Comparison of ENCODE assay signal across 15 mouse cellular contexts in genomic region chr4:121196205-121196604, GRCm38 (mm10). TPM values are rescaled to one million over a fixed set of nuclear protein-coding genes. Genes with fewer than 3 reads are reported as not detected.
DNase-seq lines count a peak whose midpoint lies in the region; TF ChIP-seq lines count a peak whose summit lies in the region.
"Had no signal": no experiment of that assay in that cellular context is flagged by ENCODE, and none has a peak within 500 bp of the region (broad histone marks: within the 10 kb centered on the region; RNA-seq: fewer than 3 reads in every experiment).

No protein-coding gene starts in this region.

- H3K27me3 ChIP-seq in CH12.LX (replicated peaks) = no peaks in the 10 kb centered on the region
- no peaks in the 10 kb centered on the region for H3K27me3 ChIP-seq in splenic B cell, adult 2 months (ENCODE audit: control insufficient read depth, insufficient read depth, low read length, poor library complexity, severe bottlenecking)
- H3K27me3 ChIP-seq in midbrain, embryonic 10.5 days (ENCODE audit: low read depth, poor library complexity, severe bottlenecking) = no peaks in the 10 kb centered on the region
- H3K27me3 ChIP-seq in hindbrain, embryonic 10.5 days (ENCODE audit: insufficient read depth, poor library complexity, severe bottlenecking) = no peaks in the 10 kb centered on the region
- H3K27me3 ChIP-seq: limb, embryonic 15.5 days had no signal

- no peak for TF ChIP-seq CTCF in CH12.LX (conservative IDR thresholded peaks at IDR 0.05 in 1 of 2, IDR thresholded peaks at IDR 0.05 in 1 of 2; ENCODE audit: low read depth in 2 of 2, low read length in 2 of 2)

- DNase-seq in CD4-positive helper T cell, adult 2 months (ENCODE audit: low read depth, low spot score) = peak; percentile 89
- peak; percentile 93 for DNase-seq in CH12.LX (ENCODE audit: extremely low read depth)
- DNase-seq in induced T-regulatory cell, adult 2 months (ENCODE audit: low read depth) = peak; percentile 82
- peak; percentile 86 for DNase-seq in splenic B cell, adult 2 months (ENCODE audit: low read depth, low spot score)
- no peak for DNase-seq in cerebellum, adult 9-11 months
- no peak for DNase-seq in midbrain, embryonic 10.5 days (ENCODE audit: low spot score)
- DNase-seq in layer of hippocampus, adult 9-11 months = no peak
- DNase-seq in hindbrain, embryonic 10.5 days (ENCODE audit: low spot score) = no peak
- DNase-seq: adrenal gland, postnatal 36 days; cerebellum, adult 18-20 months; gastrocnemius, postnatal 14 days; kidney, postnatal 36 days; retina, postnatal 1 day had no signal

- 97% methylated on average over 2 of the region's 2 CpGs for WGBS in midbrain, embryonic 10.5 days
- 97% methylated on average over 2 of the region's 2 CpGs for WGBS in hindbrain, embryonic 10.5 days

- in situ Hi-C loops in CH12.LX (cut with MboI; ENCODE audit: low pct_ligation_motif_present, low pct_unique_long_range_greater_than_20kb, low sequenced_read_pairs) = no loop called here

- no peaks in the 10 kb centered on the region for H3K9me3 ChIP-seq in CH12.LX (replicated peaks; ENCODE audit: low read length)
- H3K9me3 ChIP-seq in midbrain, embryonic 10.5 days (replicated peaks) = no peaks in the 10 kb centered on the region
- no peaks in the 10 kb centered on the region for H3K9me3 ChIP-seq in hindbrain, embryonic 10.5 days
- H3K9me3 ChIP-seq: limb, embryonic 15.5 days had no signal

- peak; percentile 99 for TF ChIP-seq EP300 in CH12.LX (IDR thresholded peaks at IDR 0.05; ENCODE audit: low read length)

- peaks cover 37% of the 10 kb centered on the region for H3K79me2 ChIP-seq in CH12.LX (replicated peaks; ENCODE audit: control insufficient read depth, extremely low read depth, insufficient read depth, poor library complexity, severe bottlenecking)

- H3K27ac ChIP-seq in CH12.LX (ENCODE audit: insufficient read depth, low read depth) = peak overlapping the region; percentile 43
- no peak overlapping the region for H3K27ac ChIP-seq in midbrain, embryonic 10.5 days (replicated peaks)
- no peak overlapping the region for H3K27ac ChIP-seq in hindbrain, embryonic 10.5 days
- H3K27ac ChIP-seq: left cerebral cortex, adult 2 months; limb, embryonic 15.5 days had no signal

- no peak for TF ChIP-seq POLR2A in CH12.LX (IDR thresholded peaks at IDR 0.05; ENCODE audit: low read depth, low read length)

- peak overlapping the region; percentile 33 for H3K4me2 ChIP-seq in CH12.LX (ENCODE audit: insufficient read depth, low read depth, poor library complexity, severe bottlenecking)
- H3K4me2 ChIP-seq: limb, embryonic 15.5 days had no signal

- no peak overlapping the region for H3K9ac ChIP-seq in CH12.LX (ENCODE audit: insufficient read depth, low read depth)
- H3K9ac ChIP-seq: limb, embryonic 15.5 days had no signal

- TF ChIP-seq RAD21 in CH12.LX (IDR thresholded peaks at IDR 0.05; ENCODE audit: low read depth, low read length) = no peak

- peaks cover 11 to 60% of the 10 kb centered on the region in 2 experiments for H3K4me1 ChIP-seq in CH12.LX (ENCODE audit: control insufficient read depth in 1 of 2, insufficient read depth in 2 of 2)
- H3K4me1 ChIP-seq in midbrain, embryonic 10.5 days = no peaks in the 10 kb centered on the region
- H3K4me1 ChIP-seq in hindbrain, embryonic 10.5 days (replicated peaks) = no peaks in the 10 kb centered on the region
- H3K4me1 ChIP-seq: limb, embryonic 15.5 days had no signal

- dilution Hi-C loops in CH12.LX (cut with MboI; ENCODE audit: extremely low pct_ligation_motif_present, extremely low pct_unique_long_range_greater_than_20kb, low sequenced_read_pairs) = no loop called here

- no peak overlapping the region for H3K4me3 ChIP-seq in CH12.LX (replicated peaks in 1 of 3; ENCODE audit: low read depth in 2 of 3, low read length in 2 of 3, poor library complexity in 1 of 3)
- no peak overlapping the region for H3K4me3 ChIP-seq in midbrain, embryonic 10.5 days
- no peak overlapping the region for H3K4me3 ChIP-seq in hindbrain, embryonic 10.5 days
- H3K4me3 ChIP-seq: left cerebral cortex, adult 2 months; limb, embryonic 15.5 days had no signal

- peaks cover 0 to 13% of the 10 kb centered on the region in 2 experiments for H3K36me3 ChIP-seq in CH12.LX (replicated peaks in 1 of 2; ENCODE audit: control insufficient read depth in 1 of 2, insufficient read depth in 1 of 2, low read length in 1 of 2)
- no peaks in the 10 kb centered on the region for H3K36me3 ChIP-seq in splenic B cell, adult 2 months (ENCODE audit: control insufficient read depth, insufficient read depth, low read length, poor library complexity, severe bottlenecking)
- peaks cover 18% of the 10 kb centered on the region for H3K36me3 ChIP-seq in midbrain, embryonic 10.5 days
- H3K36me3 ChIP-seq in hindbrain, embryonic 10.5 days = peaks cover 10% of the 10 kb centered on the region

TF ChIP-seq in CH12.LX, 34 proteins besides CTCF, POLR2A, EP300 and RAD21:
- TF ChIP-seq ETS1 (conservative IDR thresholded peaks at IDR 0.05; ENCODE audit: low read depth, low read length) = peak; percentile 93
- TF ChIP-seq BHLHE40 (IDR thresholded peaks at IDR 0.05; ENCODE audit: low read depth, low read length) = peak; percentile 98
- peak; percentile 86 for TF ChIP-seq SIN3A (IDR thresholded peaks at IDR 0.05; ENCODE audit: low read length)
- TF ChIP-seq RCOR1 (conservative IDR thresholded peaks at IDR 0.05; ENCODE audit: low read depth, low read length) = peak; percentile 90; the same call in 1 of the 2 replicates
- TF ChIP-seq TCF12 (IDR thresholded peaks at IDR 0.05; ENCODE audit: low read depth, low read length) = peak; percentile 89
- TF ChIP-seq NRF1 (IDR thresholded peaks at IDR 0.05; ENCODE audit: low read depth, low read length) = no peak
- TF ChIP-seq POLR2AphosphoS2 (IDR thresholded peaks at IDR 0.05; ENCODE audit: low read depth, low read length) = no peak
- TF ChIP-seq GABPA (IDR thresholded peaks at IDR 0.05; ENCODE audit: insufficient replicate concordance, low read depth, low read length) = no peak
- peak; percentile 88 for TF ChIP-seq JUND (conservative IDR thresholded peaks at IDR 0.05; ENCODE audit: low read depth, low read length)
- TF ChIP-seq CHD2 (IDR thresholded peaks at IDR 0.05; ENCODE audit: low read length) = peak; percentile 48; the same call in 1 of the 2 replicates
- no peak for TF ChIP-seq ZMIZ1 (IDR thresholded peaks at IDR 0.05; ENCODE audit: low read depth, low read length)
- no peak for TF ChIP-seq TBP (conservative IDR thresholded peaks at IDR 0.05; ENCODE audit: low read depth, low read length)
- TF ChIP-seq JUN (IDR thresholded peaks at IDR 0.05; ENCODE audit: insufficient read depth, low read depth, low read length) = peak; percentile 90
- peak; percentile 100 for TF ChIP-seq ZNF384 (IDR thresholded peaks at IDR 0.05; ENCODE audit: low read depth, low read length)
- no peak for TF ChIP-seq E2F4 (IDR thresholded peaks at IDR 0.05; ENCODE audit: insufficient replicate concordance, low read depth, low read length)
- TF ChIP-seq MXI1 (IDR thresholded peaks at IDR 0.05; ENCODE audit: low read depth, low read length) = peak; percentile 27; the same call in 1 of the 2 replicates
- peak; percentile 62 for TF ChIP-seq MAX (IDR thresholded peaks at IDR 0.05; ENCODE audit: low read length)
- TF ChIP-seq ELF1 (IDR thresholded peaks at IDR 0.05; ENCODE audit: low read depth, low read length) = peak; percentile 89
- peak; percentile 71; the same call in 1 of the 2 replicates for TF ChIP-seq MAZ (IDR thresholded peaks at IDR 0.05; ENCODE audit: low read depth, low read length)
- TF ChIP-seq UBTF (IDR thresholded peaks at IDR 0.05; ENCODE audit: low read depth, low read length) = no peak
- no peak for TF ChIP-seq NELFE (IDR thresholded peaks at IDR 0.05; ENCODE audit: low read depth, low read length)
- TF ChIP-seq MEF2A (IDR thresholded peaks at IDR 0.05; ENCODE audit: borderline replicate concordance, low read depth, low read length) = peak; percentile 87
- TF ChIP-seq SMC3 (IDR thresholded peaks at IDR 0.05; ENCODE audit: low read depth, low read length) = no peak
- TF ChIP-seq CHD1 (IDR thresholded peaks at IDR 0.05; ENCODE audit: low read depth, low read length) = peak; percentile 88
- TF ChIP-seq ZC3H11A (IDR thresholded peaks at IDR 0.05; ENCODE audit: low read depth, low read length) = no peak
- TF ChIP-seq MYC (IDR thresholded peaks at IDR 0.05; ENCODE audit: low read depth, low read length) = peak; percentile 83
- no peak; the same call in 1 of the 2 replicates for TF ChIP-seq ZKSCAN1 (IDR thresholded peaks at IDR 0.05; ENCODE audit: borderline replicate concordance, low read depth, low read length)
- no peak for TF ChIP-seq PAX5 (IDR thresholded peaks at IDR 0.05; ENCODE audit: low read length)
- peak; percentile 91 for TF ChIP-seq IRF4 (IDR thresholded peaks at IDR 0.05; ENCODE audit: low read depth, low read length)
- peak; percentile 79 for TF ChIP-seq MAFK (IDR thresholded peaks at IDR 0.05; ENCODE audit: insufficient replicate concordance, low read length)
- TF ChIP-seq KAT2A (IDR thresholded peaks at IDR 0.05; ENCODE audit: insufficient replicate concordance, low read length) = no peak
- no peak for TF ChIP-seq USF2 (conservative IDR thresholded peaks at IDR 0.05; ENCODE audit: low read depth, low read length)
- no peak for TF ChIP-seq USF1 (IDR thresholded peaks at IDR 0.05; ENCODE audit: low read depth, low read length)
- peak; percentile 38 for TF ChIP-seq HCFC1 (IDR thresholded peaks at IDR 0.05; ENCODE audit: low read depth, low read length)
TF ChIP-seq in CH12.LX: peak in this region for 19.

RNA-seq across cellular contexts. Expression of gene Rlf, which starts 18.7 kb away (rescaled TPM):
- total RNA-seq in CH12.LX (2012; rRNA removed) = 13.2 and 17.4 TPM in 2 replicates
- 25.1 and 25.5 TPM in 2 replicates for total RNA-seq in CH12.LX (2014; rRNA removed)
- polyA plus RNA-seq in CH12.LX (2012; ENCODE audit: insufficient read length, low read depth) = 8.8 and 9.4 TPM in 2 replicates
- 26.8 and 27.8 TPM in 2 replicates for polyA plus RNA-seq in midbrain, embryonic 10.5 days (2016; fragmentation: Nextera tagmentation; extraction: Ambion mirVana)
- 23.9 and 30.8 TPM in 2 replicates for polyA plus RNA-seq in hindbrain, embryonic 10.5 days (2016; fragmentation: Nextera tagmentation; extraction: Ambion mirVana)

Comparison
In these comparisons a context has a peak if more than half of its experiments do, and no peak if none do; other contexts are left out.
1. DNase-seq: peak in CD4-positive helper T cell, adult 2 months (single experiment), CH12.LX (single experiment), induced T-regulatory cell, adult 2 months (single experiment) and splenic B cell, adult 2 months (single experiment); none in cerebellum, adult 9-11 months (single experiment), midbrain, embryonic 10.5 days (single experiment), layer of hippocampus, adult 9-11 months (single experiment) and hindbrain, embryonic 10.5 days (single experiment).